Mouse (Mus musculus) hematopoietic multipotent progenitor cell, adult 10-12 weeks (in vitro differentiated cells): Measurements from ENCODE around the gene Prr32. TPM values are rescaled to one million over a fixed set of nuclear protein-coding genes. Genes with fewer than 3 reads are reported as not detected.

Source experiments
- polyA plus RNA-seq: library from polyadenylated mRNA; stranded (reverse); fragments of >175 nt; gene quantifications from 2 replicates; pipeline ENCODE4 v1.2.3, GENCODE M21; 2012; ENCODE audit warnings: low replicate concordance

Prr32 gene
- not detected in 2 replicates for polyA plus RNA-seq

GRCm38 (mm10) chrX:45090604-45091003, at the start of gene Prr32:
Prr32 (plus strand) TSS chrX:45090904.

